Mouse (Mus musculus): ENCODE results near the gene Tsc22d3. TPM values are rescaled to one million over a fixed set of nuclear protein-coding genes. Genes with fewer than 3 reads are reported as not detected.
"Not testable (repeated sequence)": the region's sequence is repeated elsewhere in the genome, so short reads cannot be mapped to it uniquely, and the experiment has no call there.

Gene Tsc22d3
- polyA plus RNA-seq, 1 experiment from 2014 or later, result 94.0 TPM

DNA sequence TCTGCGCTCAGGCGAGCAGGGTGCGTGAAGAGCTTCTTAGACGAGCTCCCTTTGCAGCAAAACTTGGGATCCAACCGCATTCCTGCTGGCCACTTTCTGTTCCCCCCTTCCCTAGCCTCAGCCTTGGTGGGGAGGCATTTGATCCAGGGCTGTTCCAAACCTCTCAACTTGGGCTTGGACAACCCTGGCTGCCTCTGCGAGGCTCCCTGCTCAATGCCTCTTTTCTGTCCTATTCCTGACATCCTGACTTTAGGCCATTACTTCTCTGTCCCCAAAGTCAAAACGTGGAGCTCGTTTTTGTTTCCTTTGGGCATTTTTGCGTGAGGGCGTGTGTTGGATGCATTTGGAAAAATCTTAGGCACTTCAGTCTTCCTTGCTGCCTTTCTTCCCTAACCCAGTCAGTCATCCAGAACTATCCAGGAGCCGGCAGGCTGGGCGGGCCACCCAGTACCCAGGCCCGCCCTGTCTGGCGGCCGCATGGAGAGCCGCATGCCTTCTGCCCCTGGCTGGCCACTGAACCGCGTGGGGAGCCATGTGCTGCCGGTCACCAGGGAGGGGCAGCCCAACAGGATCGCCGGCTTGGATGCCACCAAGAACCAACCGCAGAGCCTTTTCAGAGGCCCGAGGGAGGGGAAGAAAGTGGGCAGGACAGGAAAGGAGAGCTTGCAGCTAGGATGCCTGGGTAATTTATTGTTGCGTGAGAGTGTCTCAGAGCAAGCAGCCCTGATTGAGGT is 89.6 kb downstream of the Tsc22d3 start:
- Histone ChIP-seq H3K4me2 (ENCODE audit: low read depth, low read length) (peak overlapping the region; percentile 42), H3K9ac (ENCODE audit: low read length) (peak overlapping the region; percentile 63), H3K27me3 (ENCODE audit: control insufficient read depth, insufficient read depth, low read length) (peaks cover 3% of the 10 kb centered on the region; the same call in 1 of the 2 replicates), H3K9me3 (replicated peaks; ENCODE audit: control insufficient read depth, low read length) (no peaks in the 10 kb centered on the region), H3K4me3 (replicated peaks; ENCODE audit: low read length) (peak overlapping the region; percentile 21; the same call in 1 of the 2 replicates), H3K4me1 (ENCODE audit: control insufficient read depth, insufficient read depth, low read length) (peaks cover 5% of the 10 kb centered on the region; the same call in 1 of the 2 replicates), H3K36me3 (ENCODE audit: control insufficient read depth, insufficient read depth, low read length) (no peaks in the 10 kb centered on the region), H3K27ac (ENCODE audit: low read length) (peak overlapping the region; percentile 60)
- 35% methylated on average over 24 of the region's 24 CpGs for WGBS
- ATAC-seq (ENCODE audit: insufficient read depth, low FRiP score), result peak; percentile 79

DNA sequence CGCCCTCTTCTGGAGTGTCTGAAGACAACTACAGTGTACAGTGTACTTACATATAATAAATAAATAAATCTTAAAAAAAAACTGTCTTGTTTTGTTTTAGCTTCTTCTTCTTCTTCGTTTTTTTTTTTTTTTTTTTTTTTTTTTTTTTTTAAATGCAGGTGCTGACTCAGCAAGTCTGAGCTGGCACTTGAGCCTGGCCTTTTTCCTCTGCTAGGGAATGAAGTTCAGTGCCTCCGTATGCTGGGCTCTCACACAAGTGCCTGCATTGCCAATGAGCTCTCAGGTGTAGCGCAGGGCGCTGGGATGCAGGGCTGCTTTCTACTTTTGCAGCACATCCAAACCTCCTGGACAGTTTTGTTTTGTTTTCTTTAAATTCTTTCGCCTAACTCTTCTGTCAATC is 90.6 kb downstream of the Tsc22d3 start:
- no peaks in the 10 kb centered on the region; the same call in 1 of the 2 replicates for H3K27me3 ChIP-seq (ENCODE audit: control insufficient read depth, insufficient read depth, low read length)
- no peaks in the 10 kb centered on the region for H3K36me3 ChIP-seq (ENCODE audit: control insufficient read depth, insufficient read depth, low read length)
- H3K4me1 ChIP-seq (ENCODE audit: control insufficient read depth, insufficient read depth, low read length), result peaks cover 5% of the 10 kb centered on the region; the same call in 1 of the 2 replicates
- WGBS, result 63% methylated on average over 6 of the region's 6 CpGs
- no peaks in the 10 kb centered on the region for H3K9me3 ChIP-seq (replicated peaks; ENCODE audit: control insufficient read depth, low read length)
- H3K9ac ChIP-seq (ENCODE audit: low read length), result no peak overlapping the region
- H3K27ac ChIP-seq (ENCODE audit: low read length), result no peak overlapping the region; the same call in 1 of the 2 replicates
- no peak for ATAC-seq (ENCODE audit: insufficient read depth, low FRiP score)
- H3K4me3 ChIP-seq (replicated peaks; ENCODE audit: low read length), result no peak overlapping the region
- no peak overlapping the region for H3K4me2 ChIP-seq (ENCODE audit: low read depth, low read length)

DNA sequence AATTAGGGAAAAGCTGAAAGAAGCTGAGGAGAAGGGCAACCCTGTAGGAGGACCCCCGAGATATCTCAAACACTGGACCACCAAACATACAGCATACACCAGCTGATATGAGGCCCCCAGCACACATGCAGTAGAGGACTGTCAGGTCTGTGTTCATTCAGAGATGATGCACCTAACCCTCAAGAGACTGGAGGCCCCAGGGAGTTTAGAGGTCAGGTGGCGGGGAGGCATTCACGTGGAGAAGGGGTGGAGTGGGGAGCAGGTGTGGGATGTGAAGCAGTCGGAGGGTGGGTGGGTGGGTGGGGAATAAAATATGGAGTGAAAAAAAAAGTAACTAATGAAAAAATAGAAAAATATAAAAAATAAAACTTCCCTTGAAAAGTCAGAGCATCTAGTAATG is 91.7 kb downstream of the Tsc22d3 start:
- 68% methylated on average over 4 of the region's 4 CpGs for WGBS
- H3K4me2 ChIP-seq (ENCODE audit: low read depth, low read length); H3K4me3 ChIP-seq (replicated peaks; ENCODE audit: low read length); H3K27me3 ChIP-seq (ENCODE audit: control insufficient read depth, insufficient read depth, low read length); H3K9me3 ChIP-seq (replicated peaks; ENCODE audit: control insufficient read depth, low read length); H3K36me3 ChIP-seq (ENCODE audit: control insufficient read depth, insufficient read depth, low read length); H3K9ac ChIP-seq (ENCODE audit: low read length); H3K4me1 ChIP-seq (ENCODE audit: control insufficient read depth, insufficient read depth, low read length); ATAC-seq (ENCODE audit: insufficient read depth, low FRiP score); H3K27ac ChIP-seq (ENCODE audit: low read length): not testable (repeated sequence)

DNA sequence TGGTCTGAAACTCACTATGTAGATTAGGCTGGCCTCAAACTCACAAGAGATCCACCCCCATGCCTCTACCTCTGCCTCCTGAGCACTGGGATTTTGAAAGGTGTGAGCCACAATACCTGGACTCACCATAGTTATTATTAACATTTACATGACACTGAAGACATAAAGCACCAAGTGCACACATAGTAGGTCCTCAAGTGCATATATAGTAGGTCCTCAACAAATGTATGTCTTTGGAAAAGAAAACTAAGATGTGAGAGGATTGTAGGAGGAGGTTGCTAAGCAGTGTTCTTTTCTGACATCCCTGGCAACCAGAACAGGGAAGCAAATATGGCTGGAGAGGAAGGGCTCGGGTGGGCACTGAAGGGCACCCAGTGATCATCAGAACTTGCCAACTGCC is 93.1 kb downstream of the Tsc22d3 start:
- Histone ChIP-seq H3K9ac (ENCODE audit: low read length) (no peak overlapping the region), H3K27ac (ENCODE audit: low read length) (no peak overlapping the region), H3K27me3 (ENCODE audit: control insufficient read depth, insufficient read depth, low read length) (no peaks in the 10 kb centered on the region; the same call in 1 of the 2 replicates), H3K4me1 (ENCODE audit: control insufficient read depth, insufficient read depth, low read length) (peaks cover 5% of the 10 kb centered on the region; the same call in 1 of the 2 replicates), H3K4me3 (replicated peaks; ENCODE audit: low read length) (no peak overlapping the region), H3K36me3 (ENCODE audit: control insufficient read depth, insufficient read depth, low read length) (no peaks in the 10 kb centered on the region), H3K4me2 (ENCODE audit: low read depth, low read length) (no peak overlapping the region), H3K9me3 (replicated peaks; ENCODE audit: control insufficient read depth, low read length) (no peaks in the 10 kb centered on the region)
- ATAC-seq (ENCODE audit: insufficient read depth, low FRiP score), result no peak
- WGBS, result 83% methylated on average over 1 of the region's 1 CpGs

DNA sequence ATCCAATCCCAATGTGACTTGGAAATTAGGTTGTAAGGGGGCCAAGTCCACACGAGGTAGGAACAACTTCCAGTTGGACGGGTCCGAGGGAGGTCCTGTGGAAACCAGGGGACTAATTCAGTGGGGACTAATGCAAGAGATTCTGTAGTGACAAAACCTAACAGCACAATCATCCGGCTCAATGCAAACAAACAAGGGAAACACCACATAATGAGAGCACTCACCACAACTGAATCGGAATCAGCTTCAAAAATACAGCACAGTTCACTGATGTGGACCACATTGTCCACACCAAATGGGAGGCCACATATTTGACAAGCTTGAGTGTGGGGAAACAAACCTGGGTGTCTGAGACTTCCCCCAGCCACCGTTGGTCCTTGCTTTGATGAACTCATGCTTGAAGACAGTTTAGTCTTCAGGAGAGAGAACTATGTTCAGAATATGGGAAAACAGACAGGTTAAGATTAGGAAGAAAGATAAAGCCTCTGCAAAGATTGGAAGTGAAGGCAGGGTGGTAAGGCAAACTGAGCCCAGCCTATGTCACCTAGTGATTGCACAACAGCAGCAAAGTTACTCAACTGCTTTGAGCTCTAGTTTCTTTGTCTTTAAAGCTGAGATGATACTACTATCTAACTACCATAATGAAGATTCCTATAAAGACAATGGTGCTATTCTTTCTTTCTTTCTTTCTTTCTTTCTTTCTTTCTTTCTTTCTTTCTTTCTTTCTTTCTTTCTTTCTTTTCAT is 93.9 kb downstream of the Tsc22d3 start:
- Histone ChIP-seq H3K27me3 (ENCODE audit: control insufficient read depth, insufficient read depth, low read length) (no peaks in the 10 kb centered on the region; the same call in 1 of the 2 replicates), H3K27ac (ENCODE audit: low read length) (peak overlapping the region; percentile 89), H3K4me3 (replicated peaks; ENCODE audit: low read length) (no peak overlapping the region), H3K9ac (ENCODE audit: low read length) (no peak overlapping the region), H3K36me3 (ENCODE audit: control insufficient read depth, insufficient read depth, low read length) (no peaks in the 10 kb centered on the region), H3K9me3 (replicated peaks; ENCODE audit: control insufficient read depth, low read length) (no peaks in the 10 kb centered on the region), H3K4me1 (ENCODE audit: control insufficient read depth, insufficient read depth, low read length) (peaks cover 5% of the 10 kb centered on the region; the same call in 1 of the 2 replicates), H3K4me2 (ENCODE audit: low read depth, low read length) (no peak overlapping the region)
- no peak for ATAC-seq (ENCODE audit: insufficient read depth, low FRiP score)
- WGBS, result 75% methylated on average over 6 of the region's 6 CpGs

DNA sequence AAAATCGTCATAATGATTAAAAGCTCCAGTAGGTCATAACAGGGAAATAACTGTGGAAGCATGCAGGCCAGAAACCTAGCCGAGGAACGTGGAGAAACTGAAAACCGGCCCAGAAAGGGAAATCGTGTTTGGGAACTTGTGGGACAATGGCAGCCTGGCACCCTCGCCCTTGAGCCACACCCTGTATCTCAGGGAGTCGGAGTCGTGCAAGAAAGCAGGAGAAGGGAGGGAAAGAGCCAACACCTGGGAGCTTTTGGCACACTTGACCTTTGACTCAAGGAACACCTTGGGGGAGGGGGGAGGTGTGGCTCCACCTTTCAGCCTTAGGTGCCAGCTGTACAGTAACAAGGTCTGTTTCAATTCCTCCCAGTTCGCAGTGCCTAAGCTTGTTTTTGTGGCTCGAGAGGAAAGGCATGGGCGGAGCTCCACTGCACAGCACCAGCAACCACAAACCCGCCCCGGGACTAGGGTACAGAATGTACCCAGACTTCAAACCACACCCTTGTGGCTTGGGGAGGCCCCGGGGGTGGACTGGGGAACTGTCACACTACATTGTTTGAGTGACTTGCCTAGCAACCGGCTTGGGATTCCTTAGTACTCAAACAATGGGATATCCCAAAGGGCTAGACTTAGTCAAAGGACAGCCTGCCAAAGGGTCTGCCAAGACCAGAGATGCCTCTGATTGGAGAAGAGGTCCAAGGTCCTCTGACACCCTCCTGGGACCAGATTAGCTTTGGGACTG is 94.8 kb downstream of the Tsc22d3 start:
- peak overlapping the region; percentile 21; the same call in 1 of the 2 replicates for H3K4me2 ChIP-seq (ENCODE audit: low read depth, low read length)
- ATAC-seq (ENCODE audit: insufficient read depth, low FRiP score), result peak; percentile 91

DNA sequence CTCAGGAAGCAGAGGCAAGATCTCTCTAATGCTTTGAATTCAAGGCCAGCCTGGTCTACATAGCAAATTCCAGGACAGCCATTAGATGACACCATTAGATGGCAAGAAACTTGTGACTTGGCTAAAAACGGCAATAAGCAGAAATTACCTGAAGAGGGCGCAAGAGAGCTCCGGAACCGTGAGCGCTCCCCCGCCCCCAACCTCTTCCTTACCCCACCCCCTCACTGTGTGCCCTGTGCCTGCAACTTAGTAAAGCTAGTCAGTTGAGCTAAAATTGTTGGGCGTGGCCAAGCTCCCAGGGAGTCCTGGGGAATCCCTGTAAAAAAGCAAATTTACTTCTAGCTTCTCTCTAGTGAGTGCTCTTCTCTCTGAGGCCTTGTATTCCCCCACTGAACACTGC is 96.6 kb downstream of the Tsc22d3 start:
- Histone ChIP-seq H3K9ac (ENCODE audit: low read length) (no peak overlapping the region; the same call in 1 of the 2 replicates), H3K36me3 (ENCODE audit: control insufficient read depth, insufficient read depth, low read length) (no peaks in the 10 kb centered on the region), H3K4me1 (ENCODE audit: control insufficient read depth, insufficient read depth, low read length) (no peaks in the 10 kb centered on the region), H3K27me3 (ENCODE audit: control insufficient read depth, insufficient read depth, low read length) (no peaks in the 10 kb centered on the region; the same call in 1 of the 2 replicates), H3K4me2 (ENCODE audit: low read depth, low read length) (no peak overlapping the region), H3K27ac (ENCODE audit: low read length) (peak overlapping the region; percentile 81), H3K9me3 (replicated peaks; ENCODE audit: control insufficient read depth, low read length) (no peaks in the 10 kb centered on the region), H3K4me3 (replicated peaks; ENCODE audit: low read length) (no peak overlapping the region)
- WGBS, result 13% methylated on average over 7 of the region's 7 CpGs
- ATAC-seq (ENCODE audit: insufficient read depth, low FRiP score), result peak; percentile 63; the same call in 1 of the 2 replicates

More for the DNA sequence above, 94.8 kb downstream of the Tsc22d3 start:
- no peak overlapping the region for H3K9ac ChIP-seq (ENCODE audit: low read length)
- peaks cover 3% of the 10 kb centered on the region; the same call in 1 of the 2 replicates for H3K4me1 ChIP-seq (ENCODE audit: control insufficient read depth, insufficient read depth, low read length)
- no peaks in the 10 kb centered on the region for H3K36me3 ChIP-seq (ENCODE audit: control insufficient read depth, insufficient read depth, low read length)
- no peak overlapping the region for H3K4me3 ChIP-seq (replicated peaks; ENCODE audit: low read length)
- no peaks in the 10 kb centered on the region; the same call in 1 of the 2 replicates for H3K27me3 ChIP-seq (ENCODE audit: control insufficient read depth, insufficient read depth, low read length)
- 54% methylated on average over 15 of the region's 15 CpGs for WGBS
- peak overlapping the region; percentile 89 for H3K27ac ChIP-seq (ENCODE audit: low read length)
- H3K9me3 ChIP-seq (replicated peaks; ENCODE audit: control insufficient read depth, low read length), result no peaks in the 10 kb centered on the region

DNA sequence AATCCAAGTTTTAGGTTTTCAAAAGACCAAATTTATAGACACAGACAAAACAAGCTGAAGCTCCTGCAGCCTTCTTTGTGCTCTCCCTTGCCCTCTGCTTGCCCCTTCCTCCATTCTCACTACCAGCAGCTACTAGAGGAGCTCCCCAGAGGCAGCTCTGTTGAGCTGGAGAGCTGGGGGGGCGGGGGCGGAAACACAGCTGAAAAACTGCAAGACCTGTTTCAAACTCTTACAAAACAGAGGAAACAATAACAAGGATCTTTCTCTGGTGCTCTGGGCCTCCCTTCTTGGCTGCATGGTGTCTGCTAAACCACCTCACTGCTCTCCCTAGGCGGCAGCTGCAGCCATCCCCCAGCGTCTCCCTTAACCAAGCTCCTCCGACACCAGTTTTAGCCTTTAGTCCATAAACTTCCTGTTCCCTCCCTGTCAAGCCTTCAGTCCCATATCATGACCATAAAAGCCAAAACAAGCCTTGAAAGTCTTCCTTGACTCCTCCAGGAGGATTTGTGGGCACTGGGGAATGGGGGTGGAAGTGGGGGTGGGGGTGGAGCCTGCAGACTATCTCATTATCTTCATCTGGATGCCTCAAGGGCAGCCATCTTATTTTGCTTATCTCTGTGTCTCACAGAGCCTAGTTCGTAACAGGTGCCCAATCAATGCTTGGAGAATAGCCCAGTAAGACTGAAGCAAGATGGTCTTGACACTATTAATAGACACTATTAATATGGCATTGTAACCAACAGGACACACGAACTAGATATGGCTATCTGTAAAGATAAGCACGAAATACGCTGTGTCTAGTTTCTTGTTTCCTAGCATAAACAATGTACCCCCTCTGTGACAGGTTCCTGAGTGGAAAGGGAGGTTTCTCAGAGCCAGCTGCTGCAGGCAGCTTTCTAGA is 98.8 kb downstream of the Tsc22d3 start:
- H3K9me3 ChIP-seq (replicated peaks; ENCODE audit: control insufficient read depth, low read length), result no peaks in the 10 kb centered on the region
- H3K36me3 ChIP-seq (ENCODE audit: control insufficient read depth, insufficient read depth, low read length), result no peaks in the 10 kb centered on the region
- no peak overlapping the region for H3K4me3 ChIP-seq (replicated peaks; ENCODE audit: low read length)
- ATAC-seq (ENCODE audit: insufficient read depth, low FRiP score), result no peak
- WGBS, result 49% methylated on average over 9 of the region's 9 CpGs
- H3K27me3 ChIP-seq (ENCODE audit: control insufficient read depth, insufficient read depth, low read length), result no peaks in the 10 kb centered on the region; the same call in 1 of the 2 replicates
- H3K27ac ChIP-seq (ENCODE audit: low read length), result peak overlapping the region; percentile 14; the same call in 1 of the 2 replicates
- H3K4me2 ChIP-seq (ENCODE audit: low read depth, low read length), result no peak overlapping the region
- no peaks in the 10 kb centered on the region for H3K4me1 ChIP-seq (ENCODE audit: control insufficient read depth, insufficient read depth, low read length)
- no peak overlapping the region for H3K9ac ChIP-seq (ENCODE audit: low read length)

Measured in stomach, embryonic 16.5 days (tissue).